Mouse (Mus musculus) megakaryocyte, embryonic 14.5 days (primary cell): ENCODE data around the gene Trim41.

Source experiments
- FLI1 ChIP-seq: IDR thresholded peaks from 2 replicates; pipeline ENCODE4 v1.6.1; 2012; ENCODE audit warnings: low read length, inconsistent platforms, mixed read lengths
- GATA1 ChIP-seq: IDR thresholded peaks from 3 replicates; pipeline ENCODE4 v1.6.1; 2012; ENCODE audit warnings: mixed read lengths, low read length, inconsistent platforms, borderline replicate concordance

- TF ChIP-seq GATA1 (no peak), FLI1 (no peak)
Measured at GRCm38 (mm10) chr11:48788311-48789089, 28.7 kb downstream of the Trim41 start.
